Mouse (Mus musculus): ENCODE data around the gene Crct1.

Gene Crct1

DNA sequence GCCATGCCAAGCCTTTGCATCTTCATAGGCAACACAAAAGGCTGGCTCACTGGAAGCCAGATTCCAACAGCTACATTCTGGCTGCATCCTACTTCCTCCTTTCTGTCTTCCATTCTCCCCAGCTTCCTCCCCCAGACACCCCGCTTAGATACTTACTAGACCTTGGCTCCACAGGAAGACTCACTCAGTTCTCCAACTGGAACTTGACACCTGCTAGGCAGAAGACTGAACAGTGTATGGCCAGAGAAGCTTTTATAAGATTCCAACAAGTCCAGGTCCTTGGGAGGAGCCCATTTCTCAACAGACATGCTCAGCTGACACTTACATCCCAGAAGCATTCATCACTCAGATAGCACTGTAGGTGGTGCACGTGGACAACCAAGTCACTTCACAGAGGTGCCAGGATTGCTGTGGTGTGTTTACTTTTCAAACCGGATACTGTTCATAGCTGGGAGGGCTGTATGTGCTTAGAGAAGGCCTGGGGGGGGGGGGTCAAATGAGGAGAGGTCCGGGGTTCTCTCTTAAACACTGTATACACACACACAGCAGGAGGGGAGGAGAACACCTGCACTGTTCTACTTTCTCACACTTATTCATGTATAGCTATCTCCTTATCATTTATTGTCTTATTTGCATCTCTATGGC lies at the start of gene Crct1:
Gene Crct1 (minus strand): TSS at position 228 of the 645 bp plus-strand sequence.
- DNase-seq (ENCODE audit: low spot score in 2 of 2): no peak

DNA sequence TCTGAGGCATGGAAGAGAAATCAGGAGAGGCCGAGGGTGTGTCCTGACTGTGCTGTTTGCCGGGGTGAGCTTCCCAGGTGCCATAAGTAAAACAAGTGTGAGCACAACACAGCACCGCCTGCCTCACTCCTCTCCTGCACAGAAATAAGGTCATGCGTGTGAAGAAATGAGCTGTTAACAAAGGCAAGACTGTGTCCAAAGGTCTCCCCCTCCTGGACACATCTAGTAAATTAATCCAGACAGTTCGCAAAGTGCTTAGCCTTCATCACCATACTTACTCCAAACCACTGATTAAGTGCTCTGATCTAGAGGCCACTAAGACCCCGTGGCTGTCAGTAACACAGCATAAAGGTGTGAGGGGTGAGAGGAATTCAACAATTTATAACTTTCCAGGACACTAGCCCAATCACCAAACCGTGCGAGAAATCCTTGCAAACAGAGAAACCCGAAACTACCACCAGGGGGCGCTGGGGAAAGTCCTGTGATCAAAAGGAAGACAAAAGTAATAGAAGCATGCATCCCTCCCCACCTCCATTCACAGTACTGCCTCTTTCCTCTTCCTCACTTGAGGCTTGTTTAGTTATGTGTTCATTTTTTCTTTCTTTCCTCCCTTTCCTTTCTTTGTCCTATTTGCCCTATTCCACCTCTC lies 37.5 kb upstream of the Crct1 start:
- no peak for DNase-seq (ENCODE audit: low spot score in 2 of 2)

DNA sequence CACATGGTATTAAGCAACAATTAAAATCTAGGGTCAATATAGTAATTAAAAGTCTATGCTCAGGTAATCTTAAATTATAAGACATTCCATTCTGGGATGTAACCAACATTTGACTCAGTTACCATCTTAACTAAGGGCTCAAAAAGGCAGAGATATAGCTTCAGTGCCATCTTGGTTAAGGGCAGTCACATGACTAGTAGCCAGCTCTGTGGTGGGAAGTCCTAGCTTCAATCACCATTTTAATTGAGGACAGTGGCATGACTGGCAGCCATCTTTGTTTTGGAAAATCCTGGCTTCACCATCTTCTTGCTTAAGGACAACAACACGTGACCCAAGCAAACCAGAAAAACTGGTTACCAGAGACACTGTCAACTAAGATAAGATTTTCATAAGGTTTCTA lies 34.7 kb upstream of the Crct1 start:
- DNase-seq (ENCODE audit: low spot score in 2 of 2): no peak

DNA sequence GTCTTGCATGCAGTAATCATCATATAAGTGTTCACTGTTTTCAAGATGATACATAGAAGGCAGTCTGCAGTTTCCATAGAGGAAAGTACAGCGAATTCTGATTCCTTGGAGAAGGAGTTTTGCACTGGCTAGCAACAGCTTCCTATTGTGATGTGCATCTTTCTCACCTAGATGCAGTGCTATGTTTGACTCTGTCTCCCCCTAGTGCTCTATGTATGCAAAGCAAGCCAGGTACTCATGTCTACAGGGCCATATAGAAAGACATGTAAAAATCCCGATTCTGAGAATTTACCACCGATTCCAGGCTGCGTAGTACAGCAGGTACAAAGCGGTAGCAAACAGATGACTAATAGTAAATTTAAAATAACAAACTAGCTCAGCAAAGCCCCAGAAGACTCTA lies 16.0 kb upstream of the Crct1 start:
- peak in 1 of 2 experiments; percentile 70 for DNase-seq (ENCODE audit: low spot score in 2 of 2)

DNA sequence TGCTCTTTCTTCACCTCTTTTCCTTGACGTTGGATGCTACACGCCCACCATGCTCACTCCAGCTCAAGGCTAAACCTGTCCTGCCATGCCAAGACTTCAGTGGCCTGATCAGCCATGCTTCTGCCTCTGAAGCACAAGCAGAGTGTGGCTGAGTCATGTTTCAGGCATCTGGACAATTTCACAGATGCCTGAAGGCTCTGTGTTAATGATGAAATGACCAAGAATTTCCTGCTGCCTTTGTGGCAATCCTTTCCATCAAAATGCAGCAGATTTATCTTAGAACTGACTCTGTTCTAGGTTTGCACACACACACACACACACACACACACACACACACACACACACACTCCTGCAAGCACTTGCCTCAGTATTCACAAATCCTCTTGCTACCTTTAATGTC lies 10.0 kb upstream of the Crct1 start:
- no peak for DNase-seq (ENCODE audit: low spot score in 2 of 2)

DNA sequence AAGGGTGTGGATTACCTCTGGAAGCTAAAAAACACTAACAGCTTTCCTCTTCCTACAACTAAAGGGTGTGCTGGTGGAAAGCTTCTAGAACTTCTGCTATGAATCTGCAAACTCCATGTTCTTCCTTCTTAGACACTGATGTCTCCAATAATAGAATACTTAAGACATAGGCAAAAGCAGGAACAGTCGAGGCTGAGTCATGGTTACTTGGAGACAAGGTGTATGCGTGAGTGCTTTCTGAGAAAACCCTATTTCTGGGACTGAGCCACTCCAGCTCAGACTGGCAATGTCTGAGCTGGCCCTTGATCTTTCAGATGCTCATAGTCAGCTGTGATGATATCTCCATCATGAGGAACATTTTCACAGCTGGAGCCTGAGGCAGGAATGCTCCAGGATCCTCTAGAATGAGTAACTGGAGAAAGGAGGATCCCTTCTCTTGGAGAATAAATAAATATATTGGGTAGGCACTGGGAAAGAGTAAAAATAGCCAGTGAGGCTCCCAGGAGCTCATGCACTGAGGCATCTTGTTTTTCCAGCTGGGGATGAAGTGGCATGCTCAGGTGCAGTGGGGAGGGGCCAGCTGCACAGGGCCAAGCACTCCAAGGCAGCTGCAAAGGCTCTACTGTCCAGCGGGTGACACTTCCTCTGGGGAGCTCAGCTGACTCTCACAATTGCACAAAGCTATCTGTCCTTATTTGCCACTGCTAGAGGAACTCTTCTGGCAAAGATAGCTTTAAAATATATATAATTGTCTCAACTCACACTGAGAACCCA lies 8.1 kb upstream of the Crct1 start:
- DNase-seq (ENCODE audit: low spot score in 2 of 2): peak; percentile 30 to 51

DNA sequence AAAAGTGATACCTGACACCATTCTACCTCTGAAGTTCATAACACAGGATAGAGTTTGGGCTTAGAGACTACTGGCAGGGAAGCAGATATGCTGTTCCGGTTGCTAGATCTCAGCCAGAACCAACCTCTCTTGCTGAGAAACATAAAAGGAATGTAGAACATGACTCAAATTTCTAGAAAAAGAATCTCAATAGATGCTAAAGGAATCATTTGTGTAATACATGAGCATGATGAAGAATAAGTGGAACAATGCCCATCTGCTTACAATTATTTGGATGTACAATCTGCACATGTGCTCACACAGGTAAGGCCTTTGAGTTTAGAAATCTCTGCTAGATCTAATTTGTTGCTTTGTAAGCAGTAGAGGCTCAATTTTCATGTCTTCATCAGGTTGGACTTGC lies 5.7 kb upstream of the Crct1 start:
- DNase-seq (ENCODE audit: low spot score in 2 of 2): no peak

DNA sequence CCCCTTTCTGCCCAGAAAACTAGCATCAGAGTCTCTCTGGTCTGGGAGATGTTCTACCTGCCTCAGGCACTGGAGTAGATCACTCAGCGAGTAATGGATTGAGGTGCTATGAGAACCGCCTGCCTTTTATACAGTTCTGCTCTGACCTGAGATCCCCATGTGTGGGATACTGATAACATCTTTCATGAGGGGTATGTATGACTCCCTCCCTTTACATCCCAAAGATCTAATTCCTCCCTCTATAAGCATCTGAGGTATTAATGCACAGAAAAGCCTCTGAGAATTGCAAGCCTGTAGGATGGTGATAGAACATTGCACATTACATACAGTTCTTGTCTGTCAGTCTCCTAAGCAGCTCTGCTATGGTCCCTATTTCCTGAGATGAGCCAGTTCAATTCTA lies 3.5 kb upstream of the Crct1 start, which contains the start of gene Lce1m:
Gene Lce1m (minus strand): TSS at position 101 of the 400 bp plus-strand sequence.
- no peak for DNase-seq (ENCODE audit: low spot score in 2 of 2)

DNA sequence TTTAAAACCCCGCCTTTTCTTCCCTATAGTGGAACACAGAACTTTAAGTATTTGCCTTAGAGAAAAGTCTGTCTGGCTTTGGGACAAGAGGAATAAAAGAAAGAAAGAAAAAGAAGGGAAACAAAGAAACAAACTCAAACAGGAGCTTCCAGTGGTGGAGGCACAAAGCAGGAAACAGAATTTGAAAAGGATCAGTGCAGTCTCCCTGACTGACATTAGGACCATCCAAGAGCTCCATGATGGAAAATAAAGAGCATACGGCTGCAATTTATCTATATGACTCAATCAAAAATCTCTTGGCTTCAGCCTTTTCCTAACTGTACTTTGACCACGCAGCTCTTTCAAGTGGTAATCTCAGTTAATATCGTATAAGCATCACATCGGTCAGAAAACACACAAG lies 616 bp downstream of the Crct1 start:
- no peak for DNase-seq (ENCODE audit: low spot score in 2 of 2)

DNA sequence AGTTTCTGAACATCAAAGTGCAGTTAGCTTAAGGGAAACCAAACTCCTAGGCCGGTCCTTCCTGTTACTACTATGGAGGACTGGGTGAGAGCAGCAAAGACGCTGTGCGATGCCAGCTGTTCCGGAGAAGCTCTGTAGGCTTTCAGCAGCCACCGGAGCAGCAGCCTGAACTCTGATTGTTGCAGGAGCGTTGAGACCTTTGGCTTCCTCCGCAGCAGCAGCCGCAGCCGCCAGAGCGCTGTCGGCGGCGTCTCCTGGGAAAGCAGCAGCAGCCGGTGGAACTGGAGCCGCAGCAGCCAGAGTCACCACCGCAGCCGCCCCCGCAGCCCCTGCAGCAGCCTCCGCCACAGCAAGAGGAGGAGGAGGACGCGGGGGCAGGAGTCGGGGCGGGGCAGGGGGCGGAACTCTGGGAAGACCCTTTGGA lies 1.1 kb downstream of the Crct1 start:
- DNase-seq (ENCODE audit: low spot score in 2 of 2): peak in 1 of 2 experiments; percentile 34

DNA sequence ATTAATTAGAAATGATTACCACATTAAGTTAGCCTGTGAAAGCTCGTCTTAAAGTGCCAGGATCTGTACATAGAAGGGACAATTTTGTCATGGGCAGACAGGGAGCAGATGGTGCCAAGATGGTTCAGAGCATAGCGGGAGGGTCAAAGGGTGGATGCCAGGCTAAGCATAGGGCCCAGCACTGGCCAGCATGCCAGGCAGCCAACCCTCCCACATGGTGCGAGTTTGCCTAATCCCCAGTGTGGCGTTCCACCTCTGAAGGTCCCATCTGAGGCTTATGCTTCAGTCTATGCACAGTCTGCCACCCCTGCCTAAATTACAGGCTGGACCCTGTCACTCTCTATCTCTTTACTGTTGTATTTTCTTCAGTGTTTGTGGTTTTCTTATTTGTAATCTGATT lies 12.6 kb downstream of the Crct1 start:
- no peak for DNase-seq (ENCODE audit: low spot score in 2 of 2)

DNA sequence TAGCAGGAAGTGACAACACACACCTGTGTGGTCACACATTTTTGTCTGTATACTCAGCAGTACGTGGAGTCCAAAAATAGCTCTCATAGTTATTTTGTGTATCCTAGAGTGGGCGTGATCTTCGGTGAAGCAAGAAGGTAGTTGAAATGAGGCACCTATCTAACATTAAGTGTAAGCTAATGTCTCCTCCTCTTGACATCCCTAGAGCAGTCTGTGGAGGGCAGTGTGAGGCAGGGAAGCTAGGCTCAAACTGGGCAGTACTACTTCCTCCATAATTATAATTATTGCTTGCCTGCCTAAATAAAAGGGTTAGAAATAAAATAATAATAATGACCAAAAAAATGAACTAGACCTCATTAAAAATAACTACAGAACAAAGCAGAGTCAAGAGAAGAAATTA lies 14.9 kb downstream of the Crct1 start:
- DNase-seq (ENCODE audit: low spot score in 2 of 2): no peak

DNA sequence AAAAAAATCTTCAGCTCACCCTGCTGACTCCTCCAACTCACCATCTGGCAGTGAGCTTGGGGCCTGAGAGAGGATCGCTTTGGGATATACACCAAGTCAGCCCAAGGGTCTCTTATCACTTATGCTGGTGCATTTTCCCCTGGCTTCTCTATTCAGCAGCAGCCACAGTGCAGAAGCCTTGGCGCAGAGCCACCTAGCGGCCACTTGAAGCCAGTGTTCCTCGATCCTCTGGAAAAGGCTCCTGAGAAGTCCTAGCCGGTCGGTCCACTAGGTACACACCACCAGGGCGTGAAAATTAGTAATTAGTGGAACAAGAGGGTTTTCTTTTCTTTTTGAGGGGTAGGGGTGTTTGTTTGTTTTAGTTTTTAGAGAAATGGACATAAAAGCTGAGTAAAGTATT lies 16.8 kb downstream of the Crct1 start:
- peak; percentile 18 to 74 for DNase-seq (ENCODE audit: low spot score in 2 of 2)

DNA sequence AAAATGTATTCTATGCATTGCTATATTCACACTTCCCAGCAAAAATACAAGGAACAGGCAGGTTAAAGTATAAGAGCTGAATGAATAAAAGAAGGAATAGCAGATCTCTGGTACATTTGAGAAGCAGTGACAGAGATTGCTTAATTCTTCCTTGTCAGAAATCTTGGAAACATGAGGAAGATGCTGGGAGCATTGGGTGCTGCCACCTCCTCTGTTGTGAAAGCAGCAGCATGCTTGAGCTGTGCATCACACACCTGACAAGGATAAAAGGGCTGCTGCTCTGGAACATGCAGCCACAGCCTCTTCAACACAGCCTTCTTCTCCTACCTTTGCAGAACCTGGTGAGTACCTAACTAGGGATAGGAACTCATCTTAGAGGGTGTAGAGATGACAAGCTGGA lies 23.6 kb downstream of the Crct1 start, which contains the start of gene Lce3f:
Gene Lce3f (plus strand): TSS at position 301 of the 400 bp plus-strand sequence.
- DNase-seq (ENCODE audit: low spot score in 2 of 2): no peak

DNA sequence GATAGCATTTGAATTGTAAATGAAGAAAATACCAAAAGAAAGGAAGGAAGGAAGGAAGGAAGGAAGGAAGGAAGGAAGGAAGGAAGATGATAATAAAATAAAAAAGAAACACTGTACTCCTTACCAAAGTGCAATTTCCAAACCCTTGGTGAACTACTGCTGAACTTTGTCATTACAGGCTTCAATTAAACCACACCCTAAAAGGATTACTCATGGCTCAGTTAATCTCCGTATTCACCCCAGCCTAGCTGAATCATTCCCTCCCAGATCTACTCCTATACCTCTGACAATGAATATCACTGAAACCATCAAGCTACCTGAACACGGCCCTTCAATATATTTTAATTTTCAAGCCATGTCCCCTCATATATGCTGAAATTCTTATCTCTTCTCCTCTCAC lies 37.0 kb downstream of the Crct1 start:
- DNase-seq (ENCODE audit: low spot score in 2 of 2): no peak

DNA sequence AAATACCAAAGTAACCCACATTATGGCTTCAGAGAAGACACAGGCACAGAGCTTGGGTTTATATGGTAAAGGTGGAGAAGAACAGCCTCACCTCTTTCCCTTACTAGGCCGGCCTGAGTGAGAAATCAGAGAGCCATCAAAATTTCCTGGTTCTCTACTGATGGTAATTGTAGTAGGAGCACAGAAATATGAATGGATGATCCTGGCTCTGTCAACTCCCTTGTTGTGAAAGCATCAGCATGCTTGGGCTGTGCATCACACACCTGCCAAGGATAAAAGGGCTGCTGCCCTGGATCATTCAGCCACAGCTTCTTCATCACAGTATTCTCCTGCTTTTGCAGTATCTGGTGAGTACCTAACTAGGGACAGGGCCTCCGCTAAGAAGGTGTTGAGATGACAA lies 48.7 kb downstream of the Crct1 start, which contains the start of gene Lce3e:
Gene Lce3e (plus strand): TSS at position 301 of the 400 bp plus-strand sequence.
- DNase-seq (ENCODE audit: low spot score in 2 of 2): no peak
